Mouse (Mus musculus) subcutaneous adipose tissue, adult 2 months (tissue): ENCODE results near the gene Pitpnb. TPM values are rescaled to one million over a fixed set of nuclear protein-coding genes. Genes with fewer than 3 reads are reported as not detected.

ENCODE experiments used
- polyA plus RNA-seq: library from polyadenylated mRNA; depleted of rRNA; stranded (reverse); fragments of >200 nt; gene quantifications from 2 replicates; pipeline ENCODE4 v1.2.3, GENCODE M21; 2012; ENCODE audit warnings: low replicate concordance; rRNA removed

Gene Pitpnb
- 56.0 and 64.9 TPM in 2 replicates for polyA plus RNA-seq

DNA sequence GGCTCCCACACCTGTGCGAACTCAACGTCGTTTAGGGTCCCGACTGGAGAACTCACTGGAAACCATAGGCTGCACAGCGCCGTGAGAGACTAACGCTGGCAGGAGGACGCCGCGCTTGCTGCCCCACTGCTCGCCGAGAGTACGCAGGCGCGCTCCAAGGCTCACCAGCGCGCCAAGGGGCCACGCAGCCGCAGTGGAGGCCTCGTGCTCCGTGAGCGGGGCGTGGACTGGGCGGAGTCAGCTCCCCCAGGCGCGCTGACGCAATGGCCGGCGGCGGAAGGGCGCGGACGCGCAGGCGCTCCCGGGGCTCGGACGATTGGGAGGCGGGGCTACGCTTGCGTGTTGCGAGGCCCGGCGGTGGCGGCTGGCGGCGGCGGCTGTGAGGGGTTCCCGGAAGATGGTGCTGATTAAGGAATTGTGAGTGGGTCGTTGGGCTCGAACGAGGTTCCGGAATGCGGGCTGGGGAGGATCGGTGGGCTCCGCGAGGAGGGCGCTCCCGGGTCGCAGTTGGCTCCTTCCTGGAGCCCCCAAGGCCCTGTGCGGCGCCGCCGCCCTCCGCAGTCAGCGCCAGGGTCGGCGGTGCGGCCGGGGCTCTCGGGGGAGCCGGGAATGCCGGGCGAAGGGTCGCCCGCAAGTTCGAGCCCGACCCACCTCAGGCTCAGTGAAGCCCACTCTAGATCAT lies at the start of gene Pitpnb:
Gene Pitpnb (plus strand): TSS at position 347 of the 682 bp plus-strand sequence.

DNA sequence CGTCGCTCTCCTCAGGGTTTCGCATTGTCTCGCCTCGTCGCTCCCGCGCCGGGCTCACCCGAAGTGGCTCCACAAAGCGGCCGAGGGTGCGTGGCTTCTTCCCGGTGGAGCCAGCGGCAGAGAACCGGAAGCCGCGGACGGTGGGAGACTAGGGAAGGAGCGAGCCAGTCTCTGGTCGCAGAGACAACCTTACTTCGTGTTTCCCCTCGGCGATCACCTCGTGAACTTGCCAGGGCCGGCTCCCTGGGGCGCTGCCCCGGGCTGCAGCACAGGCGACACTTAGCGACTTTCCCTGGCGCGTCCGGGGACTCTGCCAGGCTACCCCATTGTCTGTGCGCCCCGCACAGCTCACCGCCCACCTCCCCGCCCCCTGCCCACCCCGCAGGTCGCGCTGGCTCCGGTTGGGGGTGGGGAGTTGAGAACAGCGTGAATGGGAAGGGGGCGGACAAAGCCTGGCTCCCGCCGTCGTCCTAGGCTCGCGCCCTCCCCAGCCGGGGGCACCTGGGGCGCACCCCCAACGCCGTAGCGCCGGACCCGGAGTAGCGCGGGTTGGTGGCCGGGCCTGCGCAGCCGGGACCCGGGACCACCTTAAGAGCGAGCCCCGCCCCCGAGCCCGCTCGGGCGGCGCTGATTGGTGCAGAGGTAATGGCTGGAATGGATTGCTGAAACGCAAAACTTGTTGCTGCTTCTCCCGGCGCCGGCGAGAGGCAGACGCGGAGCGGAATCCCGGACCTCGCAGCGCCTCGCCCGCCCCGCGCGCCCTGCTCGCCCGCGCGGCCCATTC lies 86.2 kb downstream of the Pitpnb start, which contains the start of gene Mn1:
Gene Mn1 (plus strand): TSS at position 772 of the 784 bp plus-strand sequence.

Other genes starting within 250 kb of the Pitpnb start
- gene Mn1, start 86.6 kb downstream of the Pitpnb start, polyA plus RNA-seq = 3.6 and 14.3 TPM in 2 replicates